Mouse (Mus musculus) ovary, postnatal 36 days (tissue): ENCODE results near the gene Ikzf2.

Experiments used
- DNase-seq: peaks from one replicate; pipeline ENCODE4 v3.0.0; 2022; ENCODE audit warnings: low spot score, mixed read lengths

The Ikzf2 gene

GRCm38 (mm10) chr1:69659779-69660178 is 27.3 kb downstream of the Ikzf2 start:
- no peak for DNase-seq

- DNase-seq, result no peak
Observed at GRCm38 (mm10) chr1:69658051-69658450, 29.0 kb downstream of the Ikzf2 start.

DNA sequence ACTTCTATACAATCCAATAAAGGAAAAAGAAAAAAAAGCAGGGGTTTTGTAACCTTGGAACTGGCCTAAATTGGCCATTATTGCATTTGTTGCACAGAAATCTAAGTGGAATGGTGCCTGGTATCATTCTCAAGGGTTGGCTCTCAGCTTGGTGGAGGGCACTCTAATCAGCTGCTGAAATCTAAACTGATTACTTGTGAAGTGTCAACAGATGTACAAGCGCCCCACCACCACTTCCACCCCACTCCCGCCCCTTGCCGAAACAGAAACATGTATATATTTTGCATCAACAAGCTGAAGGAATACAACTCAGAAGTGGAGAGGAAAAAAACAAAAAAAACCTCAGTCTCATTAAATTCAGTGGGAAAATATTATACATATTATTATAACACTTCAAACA is 29.6 kb downstream of the Ikzf2 start:
- DNase-seq, result no peak

GRCm38 (mm10) chr1:69656929-69657328 is 30.1 kb downstream of the Ikzf2 start:
- DNase-seq, result no peak

- no peak for DNase-seq
Observed at GRCm38 (mm10) chr1:69656047-69656782, 30.8 kb downstream of the Ikzf2 start.

- DNase-seq, result no peak
Observed at GRCm38 (mm10) chr1:69655368-69655767, 31.7 kb downstream of the Ikzf2 start.

GRCm38 (mm10) chr1:69654955-69655354 is 32.1 kb downstream of the Ikzf2 start:
- DNase-seq, result no peak

- DNase-seq, result no peak
Observed at GRCm38 (mm10) chr1:69653419-69653818, 33.6 kb downstream of the Ikzf2 start.

GRCm38 (mm10) chr1:69643138-69643537 is 43.9 kb downstream of the Ikzf2 start:
- DNase-seq, result no peak

- DNase-seq, result no peak
Observed at GRCm38 (mm10) chr1:69641986-69642385, 45.1 kb downstream of the Ikzf2 start.

- DNase-seq, result no peak
Observed at GRCm38 (mm10) chr1:69638321-69638720, 48.7 kb downstream of the Ikzf2 start.

DNA sequence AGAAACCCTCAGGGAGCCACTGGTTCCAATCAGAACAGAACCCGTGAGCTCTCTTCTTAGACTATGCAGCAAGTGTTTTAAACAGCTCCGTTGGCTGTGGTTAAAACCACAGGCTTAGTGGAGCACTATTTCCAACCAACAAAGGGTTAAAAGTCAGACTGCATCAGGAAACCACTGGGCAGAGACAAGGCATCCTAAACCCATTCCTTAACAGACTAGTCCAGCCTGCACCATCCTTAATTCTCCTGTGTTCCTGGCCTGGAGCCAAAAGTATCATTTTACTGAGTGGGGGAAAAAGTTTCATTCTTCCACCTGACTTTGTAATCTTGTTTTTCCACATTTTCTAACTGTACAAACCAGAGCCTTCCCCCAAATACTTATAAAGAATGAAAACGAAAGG is 49.1 kb downstream of the Ikzf2 start:
- DNase-seq, result no peak

GRCm38 (mm10) chr1:69634259-69634658 is 52.8 kb downstream of the Ikzf2 start:
- DNase-seq, result no peak

DNA sequence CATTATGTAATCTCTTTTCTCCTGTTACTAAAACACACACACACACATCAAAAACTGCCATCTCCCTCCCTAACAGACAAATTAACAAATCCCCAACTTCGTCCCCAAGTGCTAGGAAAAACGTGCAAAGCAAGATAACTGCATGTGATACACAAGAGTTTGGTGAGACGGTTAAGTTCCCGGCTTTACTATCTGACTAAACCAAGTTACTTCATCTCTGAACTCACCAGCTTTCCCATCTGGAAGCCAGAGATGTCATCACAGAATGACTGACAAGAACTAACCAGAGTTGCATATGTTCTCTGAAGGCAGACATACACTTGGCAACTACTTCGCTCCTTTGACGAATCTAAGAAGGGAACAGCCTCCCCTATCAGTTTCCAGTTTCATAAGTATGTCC is 56.5 kb downstream of the Ikzf2 start:
- DNase-seq, result no peak

DNA sequence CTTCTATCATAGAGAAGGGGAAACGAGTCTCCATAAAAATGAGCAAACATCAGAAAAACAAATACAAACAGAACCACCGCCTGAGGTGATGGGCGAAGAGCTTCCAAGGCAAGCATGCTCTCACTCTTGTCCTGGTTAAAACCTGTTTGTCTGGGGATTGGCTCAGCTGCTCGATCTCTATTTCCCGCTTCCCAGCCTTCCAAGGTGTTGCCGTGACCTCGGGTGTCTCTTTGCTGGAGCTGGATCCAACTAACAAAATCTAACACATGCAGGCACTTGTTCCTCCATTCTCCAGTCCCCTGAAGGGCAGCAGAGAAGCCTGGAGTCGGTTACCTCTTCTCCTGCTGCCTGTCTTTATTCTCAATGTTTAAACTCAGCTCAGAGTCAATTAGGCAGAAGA is 57.5 kb downstream of the Ikzf2 start:
- no peak for DNase-seq

DNA sequence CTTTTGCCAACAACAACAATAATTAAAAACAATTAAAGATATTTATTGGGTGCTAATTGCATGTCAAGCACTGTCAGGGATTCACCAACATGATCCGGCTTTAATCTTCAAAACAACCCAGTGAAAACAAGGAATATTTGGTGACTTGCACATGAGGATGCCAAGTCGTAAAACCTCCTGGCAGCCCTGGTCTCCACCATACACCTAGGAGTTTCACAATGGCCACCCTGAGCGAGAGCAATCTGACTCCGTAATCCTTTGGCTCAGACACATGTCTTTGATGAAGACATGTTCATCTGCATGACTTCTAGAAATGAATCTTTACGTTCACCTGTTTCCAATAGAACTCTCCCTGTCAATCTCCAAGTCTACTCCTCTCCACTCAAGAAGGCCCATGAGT is 75.0 kb downstream of the Ikzf2 start:
- DNase-seq, result no peak

DNA sequence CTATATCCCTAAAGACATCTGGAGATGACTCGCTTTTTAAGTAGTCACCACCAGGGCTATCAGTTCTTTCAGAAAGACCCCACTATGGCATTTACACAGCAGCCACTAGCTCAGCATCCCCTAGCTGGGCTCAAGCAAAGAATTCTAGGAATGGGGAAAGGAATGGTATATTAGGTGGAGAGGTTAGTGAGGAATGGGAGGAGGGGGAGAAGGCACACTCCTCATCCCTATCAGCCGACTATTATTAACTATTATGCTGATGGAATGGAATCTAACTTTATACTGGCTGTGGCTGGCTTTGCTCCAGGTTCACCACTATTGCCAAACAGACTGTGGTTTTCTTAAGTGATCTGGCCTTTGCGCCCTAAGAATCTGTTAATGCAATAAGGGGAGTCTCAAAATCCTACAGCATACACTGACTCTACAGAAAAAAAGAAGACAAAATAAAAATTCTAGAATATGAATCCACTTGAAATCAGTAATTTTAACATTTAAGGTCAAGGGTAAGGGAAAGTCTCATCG is 75.8 kb downstream of the Ikzf2 start:
- no peak for DNase-seq

DNA sequence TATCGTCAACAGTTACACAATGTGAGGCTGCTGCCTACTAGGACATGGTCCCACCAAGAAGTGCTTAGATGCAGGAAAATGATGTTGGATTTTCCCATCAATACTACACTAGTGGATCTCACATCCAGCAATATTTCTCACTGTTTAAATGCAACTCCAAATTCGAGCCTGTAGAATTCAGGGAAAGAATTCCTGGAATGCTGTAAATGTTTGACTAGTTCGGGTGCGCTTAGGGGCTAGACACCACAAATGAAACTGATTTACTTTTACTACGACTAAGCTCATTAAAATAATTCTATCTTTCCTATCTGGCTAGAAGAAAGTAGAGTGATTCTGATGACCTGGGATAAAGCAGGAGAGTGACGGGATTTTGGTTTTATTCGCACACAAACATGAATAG is 76.3 kb downstream of the Ikzf2 start:
- DNase-seq, result no peak

DNA sequence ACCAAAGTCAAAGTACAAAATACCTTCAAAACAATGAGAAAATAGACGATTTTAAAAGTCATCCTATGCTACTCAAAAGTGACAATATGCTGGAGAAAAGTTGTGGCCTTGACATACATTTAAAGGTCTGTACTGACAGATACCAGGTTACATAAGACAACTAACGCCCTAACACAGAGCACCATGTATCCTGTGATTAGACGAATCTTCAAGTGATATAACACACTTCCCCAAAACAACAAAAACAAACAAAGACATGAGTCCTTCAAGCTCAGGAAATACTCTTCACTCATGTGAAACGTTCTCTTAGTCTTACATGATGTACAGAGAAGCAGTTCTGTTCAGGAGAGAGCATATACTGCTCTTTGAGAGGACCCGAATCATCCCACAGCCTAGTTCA is 78.2 kb downstream of the Ikzf2 start:
- DNase-seq, result no peak

- DNase-seq, result no peak
Observed at GRCm38 (mm10) chr1:69606844-69607243, 80.2 kb downstream of the Ikzf2 start.

DNA sequence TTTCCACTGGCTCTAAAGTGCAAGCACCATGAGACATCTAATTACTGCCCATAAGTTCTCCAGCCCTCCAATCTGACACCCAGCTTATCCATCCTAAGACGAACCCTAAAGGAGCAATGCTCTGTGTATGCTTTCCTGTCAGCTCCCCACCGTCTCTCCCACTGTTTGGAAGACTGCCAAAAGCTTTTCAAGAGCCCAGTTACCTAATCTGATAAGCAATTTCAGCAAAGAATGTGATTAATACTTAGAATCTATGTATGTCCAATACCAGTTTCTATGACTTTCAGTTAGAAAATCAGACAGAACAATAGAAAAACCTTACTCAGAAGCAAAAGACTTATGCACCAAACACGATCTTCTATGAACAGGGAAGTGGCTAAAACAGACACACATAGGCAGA is 82.8 kb downstream of the Ikzf2 start:
- DNase-seq, result no peak

DNA sequence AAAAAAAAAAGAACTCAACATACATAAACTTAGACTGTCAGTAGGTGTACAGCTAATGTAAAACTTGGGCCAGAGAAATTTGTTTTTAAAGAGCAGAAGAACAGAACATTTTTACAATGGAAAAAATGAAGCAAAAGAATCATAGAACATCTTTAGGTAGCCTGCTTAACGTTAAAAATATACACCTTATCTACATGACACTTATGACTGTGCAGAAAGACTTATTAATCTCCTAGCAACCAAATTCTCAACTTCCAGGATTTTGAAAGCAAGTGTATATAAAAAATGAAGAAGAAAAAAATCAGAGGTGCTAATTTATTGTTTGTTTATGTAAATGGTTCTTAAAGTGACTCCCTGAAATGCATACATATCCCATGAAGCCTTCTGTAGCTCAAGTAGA is 86.1 kb downstream of the Ikzf2 start:
- no peak for DNase-seq

DNA sequence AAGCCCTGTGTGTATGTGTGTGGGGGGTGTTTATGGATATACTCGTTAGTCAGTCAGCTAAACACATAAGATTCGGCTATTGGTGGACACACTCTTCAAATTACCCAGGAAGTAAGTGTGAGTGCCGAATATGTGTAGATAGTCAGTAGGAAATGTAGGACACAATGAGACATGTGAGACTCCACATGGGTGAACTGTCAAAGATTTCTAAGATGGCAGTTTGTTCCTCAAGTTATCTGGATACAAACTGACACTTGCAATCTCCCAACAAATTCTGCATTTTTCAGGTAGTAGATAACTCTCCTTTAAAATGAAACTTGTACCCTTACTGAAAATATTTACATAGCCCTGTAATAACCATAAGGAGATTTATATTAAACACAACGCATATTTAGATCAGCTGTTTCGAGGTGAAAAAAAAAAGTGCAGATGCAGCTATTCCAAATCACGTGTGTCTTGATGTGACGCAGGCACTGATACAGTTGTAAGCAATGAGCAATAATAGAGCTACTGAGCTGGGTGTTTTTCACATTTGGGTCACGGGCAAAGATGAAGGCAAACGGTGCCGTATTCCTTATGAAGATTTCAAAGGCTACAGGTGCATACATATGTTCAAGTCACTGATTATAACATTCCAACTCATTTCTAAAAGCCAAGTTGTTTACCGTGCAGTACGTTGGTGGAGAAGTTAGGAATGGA is 87.8 kb downstream of the Ikzf2 start:
- no peak for DNase-seq

DNA sequence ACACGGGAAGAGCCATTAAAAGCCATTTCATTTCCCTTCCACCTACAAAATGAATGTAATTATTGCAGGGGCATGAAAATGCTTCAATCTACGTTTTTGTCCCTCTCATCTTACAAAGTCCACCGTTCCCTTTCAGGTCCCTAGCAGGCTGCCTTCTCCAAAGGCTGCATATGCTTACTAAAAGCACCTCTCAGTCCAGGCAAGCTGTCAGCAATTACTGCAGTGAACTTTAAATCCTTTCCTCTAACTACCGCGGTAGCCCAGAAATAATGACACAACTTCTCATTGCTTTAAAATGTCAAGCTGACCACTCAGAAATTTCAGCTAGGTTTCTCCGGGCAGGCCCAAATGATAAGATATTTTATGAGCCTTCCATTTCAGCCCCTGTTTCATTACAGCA is 95.2 kb downstream of the Ikzf2 start:
- no peak for DNase-seq
